Mouse (Mus musculus): ENCODE measurements around the gene Efna5. TPM values are rescaled to one million over a fixed set of nuclear protein-coding genes. Genes with fewer than 3 reads are reported as not detected.

Efna5 gene
- total RNA-seq (2014; rRNA removed) (2.1 and 2.3 TPM in 2 replicates), polyA plus RNA-seq (2012; rRNA removed) (0.94 and 1.4 TPM in 2 replicates)

- H3K36me3 ChIP-seq (ENCODE audit: control insufficient read depth, insufficient read depth, low read length): no peaks in the 10 kb centered on the region
- H3K79me2 ChIP-seq (ENCODE audit: control insufficient read depth, insufficient read depth, low read length): no peaks in the 10 kb centered on the region
- H3K27me3 ChIP-seq (ENCODE audit: control insufficient read depth, insufficient read depth, low read length): peaks cover 16% of the 10 kb centered on the region
- no peak within 1 kb of the TSS for H3K27ac ChIP-seq (replicated peaks; ENCODE audit: insufficient read depth, low read depth, low read length)
- no peak for DNase-seq (ENCODE audit: extremely low read depth, low read depth, low spot score)
- peak within 1 kb of the TSS; percentile 64 for H3K4me3 ChIP-seq (ENCODE audit: insufficient read depth, low read depth, low read length)
- H3K4me1 ChIP-seq (ENCODE audit: control insufficient read depth, insufficient read depth, low read length): peaks cover 3% of the 10 kb centered on the region; the same call in 1 of the 2 replicates
- WGBS: 1% methylated on average over 62 of the region's 68 CpGs
- H3K9ac ChIP-seq (ENCODE audit: low read depth, low read length): peak within 1 kb of the TSS; percentile 21
- TF ChIP-seq POLR2A (IDR thresholded peaks at IDR 0.05; ENCODE audit: extremely low read depth, insufficient read depth, low read length) (no peak), CTCF (IDR thresholded peaks at IDR 0.05; ENCODE audit: low read depth, low read length) (no peak)
Observed at GRCm38 (mm10) chr17:62881176-62881790, at the start of gene Efna5. Gene Efna5, minus strand, starts transcription at chr17:62881317.

GRCm38 (mm10) chr17:62915304-62915703 lies 34.2 kb upstream of the Efna5 start:
- H3K27me3 ChIP-seq (ENCODE audit: control insufficient read depth, insufficient read depth, low read length): no peaks in the 10 kb centered on the region
- no peak overlapping the region for H3K4me3 ChIP-seq (ENCODE audit: insufficient read depth, low read depth, low read length)
- no peak overlapping the region for H3K27ac ChIP-seq (replicated peaks; ENCODE audit: insufficient read depth, low read depth, low read length)
- no peak for DNase-seq (ENCODE audit: extremely low read depth, low read depth, low spot score)
- no peak for TF ChIP-seq POLR2A (IDR thresholded peaks at IDR 0.05; ENCODE audit: extremely low read depth, insufficient read depth, low read length)
- TF ChIP-seq CTCF (IDR thresholded peaks at IDR 0.05; ENCODE audit: low read depth, low read length): no peak
- H3K79me2 ChIP-seq (ENCODE audit: control insufficient read depth, insufficient read depth, low read length): no peaks in the 10 kb centered on the region
- H3K36me3 ChIP-seq (ENCODE audit: control insufficient read depth, insufficient read depth, low read length): no peaks in the 10 kb centered on the region
- H3K9ac ChIP-seq (ENCODE audit: low read depth, low read length): no peak overlapping the region
- no peaks in the 10 kb centered on the region for H3K4me1 ChIP-seq (ENCODE audit: control insufficient read depth, insufficient read depth, low read length)
- 78% methylated on average over 4 of the region's 4 CpGs for WGBS

DNA sequence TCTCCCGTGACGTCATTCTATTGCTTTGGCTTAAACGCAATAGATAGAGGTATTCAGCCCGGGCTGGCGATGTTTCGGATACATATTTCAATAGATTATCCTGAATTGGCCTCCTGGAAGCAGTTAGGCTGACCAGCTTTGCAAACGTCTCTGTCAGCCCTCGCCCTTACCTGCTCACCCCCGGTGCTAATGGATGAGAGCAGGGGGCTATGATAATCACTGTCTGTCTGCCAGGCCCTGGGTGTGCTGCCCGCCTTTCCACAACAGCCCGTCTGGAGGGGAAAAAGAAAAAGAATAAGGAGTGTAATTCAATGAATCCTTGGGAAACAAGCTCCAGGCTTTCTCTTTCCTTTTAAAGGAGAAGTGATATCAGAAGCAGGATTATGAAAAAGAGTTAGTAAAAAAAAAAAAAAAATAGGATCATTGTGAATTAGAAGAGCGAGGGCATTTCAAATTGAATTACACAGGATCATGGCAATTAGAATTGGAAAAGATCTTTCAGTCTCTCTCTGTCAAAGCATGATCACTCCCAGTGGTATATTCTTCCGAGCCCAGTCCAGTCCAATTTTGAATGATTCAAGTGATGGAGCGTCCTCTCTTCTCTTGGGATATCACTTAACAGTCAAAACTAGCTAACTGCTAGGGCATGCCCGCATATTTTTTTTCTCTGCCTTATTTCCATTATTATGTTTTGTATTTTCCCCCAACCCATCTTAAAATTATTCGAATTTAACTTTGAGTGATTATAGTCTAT lies 24.8 kb upstream of the Efna5 start:
- WGBS: 75% methylated on average over 16 of the region's 16 CpGs
- no peaks in the 10 kb centered on the region for H3K36me3 ChIP-seq (ENCODE audit: control insufficient read depth, insufficient read depth, low read length)
- no peak overlapping the region for H3K4me3 ChIP-seq (ENCODE audit: insufficient read depth, low read depth, low read length)
- DNase-seq (ENCODE audit: extremely low read depth, low read depth, low spot score): no peak
- H3K4me1 ChIP-seq (ENCODE audit: control insufficient read depth, insufficient read depth, low read length): no peaks in the 10 kb centered on the region
- no peaks in the 10 kb centered on the region for H3K79me2 ChIP-seq (ENCODE audit: control insufficient read depth, insufficient read depth, low read length)
- no peaks in the 10 kb centered on the region for H3K27me3 ChIP-seq (ENCODE audit: control insufficient read depth, insufficient read depth, low read length)
- H3K27ac ChIP-seq (replicated peaks; ENCODE audit: insufficient read depth, low read depth, low read length): no peak overlapping the region
- TF ChIP-seq POLR2A (IDR thresholded peaks at IDR 0.05; ENCODE audit: extremely low read depth, insufficient read depth, low read length) (no peak), CTCF (IDR thresholded peaks at IDR 0.05; ENCODE audit: low read depth, low read length) (no peak)
- H3K9ac ChIP-seq (ENCODE audit: low read depth, low read length): no peak overlapping the region

GRCm38 (mm10) chr17:62899066-62899465 lies 17.9 kb upstream of the Efna5 start:
- Histone ChIP-seq H3K27me3 (ENCODE audit: control insufficient read depth, insufficient read depth, low read length) (no peaks in the 10 kb centered on the region), H3K27ac (replicated peaks; ENCODE audit: insufficient read depth, low read depth, low read length) (no peak overlapping the region), H3K9ac (ENCODE audit: low read depth, low read length) (no peak overlapping the region), H3K36me3 (ENCODE audit: control insufficient read depth, insufficient read depth, low read length) (no peaks in the 10 kb centered on the region), H3K4me3 (ENCODE audit: insufficient read depth, low read depth, low read length) (no peak overlapping the region), H3K4me1 (ENCODE audit: control insufficient read depth, insufficient read depth, low read length) (no peaks in the 10 kb centered on the region), H3K79me2 (ENCODE audit: control insufficient read depth, insufficient read depth, low read length) (no peaks in the 10 kb centered on the region)
- TF ChIP-seq CTCF (IDR thresholded peaks at IDR 0.05; ENCODE audit: low read depth, low read length) (no peak), POLR2A (IDR thresholded peaks at IDR 0.05; ENCODE audit: extremely low read depth, insufficient read depth, low read length) (no peak)
- 78% methylated on average over 6 of the region's 6 CpGs for WGBS
- DNase-seq (ENCODE audit: extremely low read depth, low read depth, low spot score): no peak

- Histone ChIP-seq H3K4me1 (ENCODE audit: control insufficient read depth, insufficient read depth, low read length) (no peaks in the 10 kb centered on the region), H3K79me2 (ENCODE audit: control insufficient read depth, insufficient read depth, low read length) (no peaks in the 10 kb centered on the region), H3K27me3 (ENCODE audit: control insufficient read depth, insufficient read depth, low read length) (no peaks in the 10 kb centered on the region), H3K9ac (ENCODE audit: low read depth, low read length) (no peak overlapping the region), H3K36me3 (ENCODE audit: control insufficient read depth, insufficient read depth, low read length) (no peaks in the 10 kb centered on the region), H3K4me3 (ENCODE audit: insufficient read depth, low read depth, low read length) (no peak overlapping the region), H3K27ac (replicated peaks; ENCODE audit: insufficient read depth, low read depth, low read length) (no peak overlapping the region)
- WGBS: 85% methylated on average over 5 of the region's 5 CpGs
- TF ChIP-seq CTCF (IDR thresholded peaks at IDR 0.05; ENCODE audit: low read depth, low read length) (no peak), POLR2A (IDR thresholded peaks at IDR 0.05; ENCODE audit: extremely low read depth, insufficient read depth, low read length) (no peak)
- DNase-seq (ENCODE audit: extremely low read depth, low read depth, low spot score): no peak
Observed at GRCm38 (mm10) chr17:62889991-62890390, 8.9 kb upstream of the Efna5 start.

GRCm38 (mm10) chr17:62884129-62884506 lies 3.0 kb upstream of the Efna5 start:
- peaks cover 3% of the 10 kb centered on the region; the same call in 1 of the 2 replicates for H3K4me1 ChIP-seq (ENCODE audit: control insufficient read depth, insufficient read depth, low read length)

More at GRCm38 (mm10) chr17:62884129-62884506, 3.0 kb upstream of the Efna5 start:
- Histone ChIP-seq H3K79me2 (ENCODE audit: control insufficient read depth, insufficient read depth, low read length) (no peaks in the 10 kb centered on the region), H3K4me3 (ENCODE audit: insufficient read depth, low read depth, low read length) (peak overlapping the region; percentile 5; the same call in 1 of the 2 replicates), H3K27me3 (ENCODE audit: control insufficient read depth, insufficient read depth, low read length) (peaks cover 16% of the 10 kb centered on the region), H3K9ac (ENCODE audit: low read depth, low read length) (no peak overlapping the region), H3K36me3 (ENCODE audit: control insufficient read depth, insufficient read depth, low read length) (no peaks in the 10 kb centered on the region), H3K27ac (replicated peaks; ENCODE audit: insufficient read depth, low read depth, low read length) (no peak overlapping the region)
- DNase-seq (ENCODE audit: extremely low read depth, low read depth, low spot score): peak; percentile 46
- under 1% methylated on average over 16 of the region's 16 CpGs for WGBS
- TF ChIP-seq POLR2A (IDR thresholded peaks at IDR 0.05; ENCODE audit: extremely low read depth, insufficient read depth, low read length) (no peak), CTCF (IDR thresholded peaks at IDR 0.05; ENCODE audit: low read depth, low read length) (peak; percentile 90)
